In genomic region chr10:111420195-111420838, GRCm38 (mm10) we compare ENCODE assay signal across 8 mouse cellular contexts. TPM values are rescaled to one million over a fixed set of nuclear protein-coding genes. Genes with fewer than 3 reads are reported as not detected.
DNase-seq lines count a peak whose midpoint lies in the region; ATAC-seq lines count a peak whose summit lies in the region.
"Had no signal": no experiment of that assay in that cellular context is flagged by ENCODE, and none has a peak within 500 bp of the region (broad histone marks: within the 10 kb centered on the region; RNA-seq: fewer than 3 reads in every experiment).

No protein-coding gene starts in this region.

- no peak for DNase-seq in liver, embryonic 11.5 days (ENCODE audit: low spot score)
- DNase-seq in liver, result no peak
- DNase-seq in limb, embryonic 11.5 days (ENCODE audit: low spot score), result no peak
- DNase-seq in retina, postnatal 1 day, result peak; percentile 46
- DNase-seq in natural killer cell, adult 2 months (ENCODE audit: low spot score in 2 of 2), result no peak
- no peak for DNase-seq in cerebellum, postnatal 4 days (ENCODE audit: low spot score in 2 of 2)

- H3K9ac ChIP-seq in liver, embryonic 11.5 days (ENCODE audit: low read depth, low read length), result no peak overlapping the region
- H3K9ac ChIP-seq in forebrain, embryonic 15.5 days (replicated peaks), result peak overlapping the region; percentile 29; the same call in 1 of the 2 replicates
- H3K9ac ChIP-seq in limb, embryonic 11.5 days (ENCODE audit: low read length), result peak overlapping the region; percentile 38

- H3K4me2 ChIP-seq in liver, embryonic 11.5 days, result peak overlapping the region; percentile 42
- H3K4me2 ChIP-seq in forebrain, embryonic 15.5 days (replicated peaks), result peak overlapping the region; percentile 62
- peak overlapping the region; percentile 45 for H3K4me2 ChIP-seq in limb, embryonic 11.5 days (ENCODE audit: low read depth, severe bottlenecking)

- no peaks in the 10 kb centered on the region for H3K36me3 ChIP-seq in liver, embryonic 11.5 days (ENCODE audit: control insufficient read depth, insufficient read depth, low read length)
- no peaks in the 10 kb centered on the region for H3K36me3 ChIP-seq in forebrain, embryonic 15.5 days
- H3K36me3 ChIP-seq in limb, embryonic 11.5 days (ENCODE audit: control insufficient read depth, insufficient read depth, low read length), result no peaks in the 10 kb centered on the region

- no peak for ATAC-seq in liver, embryonic 11.5 days (replicated peaks; ENCODE audit: low FRiP score)
- ATAC-seq in forebrain, embryonic 15.5 days (replicated peaks), result peak; percentile 56; the same call in 1 of the 2 replicates
- ATAC-seq in limb, embryonic 11.5 days (ENCODE audit: insufficient number of reproducible peaks, low FRiP score, low TSS enrichment, low read depth), result no peak

- H3K4me3 ChIP-seq in liver, embryonic 11.5 days (ENCODE audit: low read depth, low read length), result peak overlapping the region; percentile 6; the same call in 1 of the 2 replicates
- peak overlapping the region; percentile 36 for H3K4me3 ChIP-seq in forebrain, embryonic 15.5 days
- peak overlapping the region; percentile 15; the same call in 1 of the 2 replicates for H3K4me3 ChIP-seq in limb, embryonic 11.5 days (ENCODE audit: low read depth, low read length)
- H3K4me3 ChIP-seq: myocyte had no signal

- no peaks in the 10 kb centered on the region for H3K9me3 ChIP-seq in liver, embryonic 11.5 days (ENCODE audit: control insufficient read depth, low read length)
- no peaks in the 10 kb centered on the region for H3K9me3 ChIP-seq in forebrain, embryonic 15.5 days
- H3K9me3 ChIP-seq in limb, embryonic 11.5 days (ENCODE audit: control insufficient read depth, low read length), result no peaks in the 10 kb centered on the region

- 18% methylated on average over 7 of the region's 7 CpGs for WGBS in liver, embryonic 11.5 days
- WGBS in forebrain, embryonic 15.5 days, result 8% methylated on average over 7 of the region's 7 CpGs
- 15% methylated on average over 7 of the region's 7 CpGs for WGBS in limb, embryonic 11.5 days

- no peaks in the 10 kb centered on the region for H3K27me3 ChIP-seq in liver, embryonic 11.5 days (replicated peaks; ENCODE audit: control insufficient read depth, insufficient read depth, low read length)
- no peaks in the 10 kb centered on the region for H3K27me3 ChIP-seq in forebrain, embryonic 15.5 days
- H3K27me3 ChIP-seq in limb, embryonic 11.5 days (ENCODE audit: control insufficient read depth, insufficient read depth, low read length), result no peaks in the 10 kb centered on the region

- H3K4me1 ChIP-seq in liver, embryonic 11.5 days (replicated peaks; ENCODE audit: control insufficient read depth, insufficient read depth, low read length), result peaks cover 8% of the 10 kb centered on the region
- peaks cover 19% of the 10 kb centered on the region for H3K4me1 ChIP-seq in forebrain, embryonic 15.5 days
- H3K4me1 ChIP-seq in limb, embryonic 11.5 days (ENCODE audit: control insufficient read depth, insufficient read depth, low read length), result no peaks in the 10 kb centered on the region; the same call in 1 of the 2 replicates

- no peak overlapping the region for H3K27ac ChIP-seq in liver, embryonic 11.5 days (ENCODE audit: low read depth, low read length)
- H3K27ac ChIP-seq in forebrain, embryonic 15.5 days (replicated peaks), result no peak overlapping the region
- H3K27ac ChIP-seq in limb, embryonic 11.5 days (replicated peaks; ENCODE audit: low read depth, low read length), result no peak overlapping the region

RNA-seq across cellular contexts. Expression of gene Nap1l1, which starts 52.7 kb away (rescaled TPM):
- 313 and 324 TPM in 2 replicates for polyA plus RNA-seq in liver, embryonic 11.5 days (2014; fragmentation: Nextera tagmentation; extraction: Ambion mirVana)
- polyA plus RNA-seq in forebrain, embryonic 15.5 days (2015; fragmentation: Nextera tagmentation; extraction: Ambion mirVana), result 210 and 219 TPM in 2 replicates
- 415 and 416 TPM in 2 replicates for polyA plus RNA-seq in limb, embryonic 11.5 days (2014; fragmentation: Nextera tagmentation; extraction: Ambion mirVana)
